Mouse (Mus musculus) ES-Bruce4 (cell line): ENCODE results near the gene Gm45837.

Experiments used
- CTCF ChIP-seq: IDR thresholded peaks from one replicate; pipeline ENCODE4 v1.8.1; 2011; ENCODE audit warnings: low read depth, low read length
- EP300 ChIP-seq: IDR thresholded peaks from 2 replicates; pipeline ENCODE4 v1.6.1; 2011; ENCODE audit warnings: low read depth, low read length; ENCODE audit not compliant: insufficient read depth
- POLR2A ChIP-seq: IDR thresholded peaks from one replicate; pipeline ENCODE4 v1.8.1; 2011; ENCODE audit warnings: low read length; ENCODE audit not compliant: insufficient read depth

DNA sequence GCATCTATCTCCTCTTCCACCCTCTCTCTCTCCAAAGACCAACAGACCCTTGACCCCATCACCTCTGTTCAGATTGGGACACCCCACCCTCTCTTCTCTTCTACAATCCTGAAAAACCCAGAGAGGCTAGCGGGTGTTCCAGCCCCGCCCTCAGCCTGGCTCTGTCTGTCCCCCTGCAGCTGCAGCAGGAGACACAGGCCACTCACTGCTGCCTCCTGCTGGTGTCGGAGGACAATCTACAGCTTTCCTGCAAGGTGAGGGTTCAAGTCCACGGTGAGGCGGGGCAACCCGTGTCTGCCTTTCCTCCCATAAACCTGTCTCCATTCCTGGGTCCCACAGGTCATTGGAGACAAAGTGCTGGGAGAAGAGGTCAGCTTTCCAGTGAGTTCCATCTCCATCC lies 91.0 kb downstream of the Gm45837 start:
- TF ChIP-seq CTCF (peak; percentile 85), EP300 (no peak), POLR2A (no peak)
